Mouse (Mus musculus) brain, embryonic 14.5 days (tissue): ENCODE data around the gene Slc35b3.

ENCODE experiments used
- CTCF ChIP-seq: fragments of 200-500 bp; IDR thresholded peaks from 2 replicates; pipeline ENCODE4 v1.5.1; 2012; ENCODE audit warnings: inconsistent platforms, mild to moderate bottlenecking, moderate library complexity, borderline replicate concordance; ENCODE audit not compliant: insufficient read depth, insufficient read length; ENCODE audit errors: extremely low read depth
- POLR2A ChIP-seq: fragments of 200-500 bp; IDR thresholded peaks from 2 replicates; pipeline ENCODE4 v1.6.1; 2012; ENCODE audit warnings: mild to moderate bottlenecking, inconsistent platforms, borderline replicate concordance; ENCODE audit not compliant: poor library complexity, insufficient read depth, insufficient read length, severe bottlenecking; ENCODE audit errors: extremely low read depth

- TF ChIP-seq POLR2A (no peak), CTCF (no peak)
Measured at GRCm38 (mm10) chr13:38972602-38973001, 11.9 kb upstream of the Slc35b3 start.
